Mouse (Mus musculus) MEL (cell line): ENCODE measurements around the gene Baat.
"Not testable (repeated sequence)": the region's sequence is repeated elsewhere in the genome, so short reads cannot be mapped to it uniquely, and the experiment has no call there.

Experiments
- CTCF ChIP-seq, 3 experiments: IDR thresholded peaks in 2 of 3; conservative IDR thresholded peaks in 1 of 3; 2 replicates each; pipeline ENCODE4 v1.5.1; 2011 to 2012; ENCODE audit warnings: low read length in 3 of 3, low read depth in 2 of 3, mild to moderate bottlenecking in 2 of 3, improper control_type of control experiment in 1 of 3, inconsistent platforms in 1 of 3, mixed read lengths in 1 of 3, moderate library complexity in 1 of 3; ENCODE audit not compliant: control insufficient read depth in 1 of 3, insufficient read depth in 1 of 3, poor library complexity in 1 of 3, severe bottlenecking in 1 of 3
- ELF1 ChIP-seq: IDR thresholded peaks from 2 replicates; pipeline ENCODE4 v1.6.1; 2014; ENCODE audit warnings: low read depth, mild to moderate bottlenecking, inconsistent platforms, low read length, improper control_type of control experiment, moderate library complexity
- HCFC1 ChIP-seq: IDR thresholded peaks from 2 replicates; pipeline ENCODE4 v1.6.1; 2012; ENCODE audit warnings: low read depth, mild to moderate bottlenecking, inconsistent platforms, low read length, improper control_type of control experiment, moderate library complexity
- POLR2A ChIP-seq, 2 experiments: IDR thresholded peaks; 2 replicates each; pipeline ENCODE4 v1.6.1; 2011 to 2012; ENCODE audit warnings: low read length in 2 of 2, mild to moderate bottlenecking in 2 of 2, control low read depth in 1 of 2, improper control_type of control experiment in 1 of 2, low read depth in 1 of 2, moderate library complexity in 1 of 2; ENCODE audit not compliant: control insufficient read depth in 1 of 2, insufficient read depth in 1 of 2, poor library complexity in 1 of 2

DNA sequence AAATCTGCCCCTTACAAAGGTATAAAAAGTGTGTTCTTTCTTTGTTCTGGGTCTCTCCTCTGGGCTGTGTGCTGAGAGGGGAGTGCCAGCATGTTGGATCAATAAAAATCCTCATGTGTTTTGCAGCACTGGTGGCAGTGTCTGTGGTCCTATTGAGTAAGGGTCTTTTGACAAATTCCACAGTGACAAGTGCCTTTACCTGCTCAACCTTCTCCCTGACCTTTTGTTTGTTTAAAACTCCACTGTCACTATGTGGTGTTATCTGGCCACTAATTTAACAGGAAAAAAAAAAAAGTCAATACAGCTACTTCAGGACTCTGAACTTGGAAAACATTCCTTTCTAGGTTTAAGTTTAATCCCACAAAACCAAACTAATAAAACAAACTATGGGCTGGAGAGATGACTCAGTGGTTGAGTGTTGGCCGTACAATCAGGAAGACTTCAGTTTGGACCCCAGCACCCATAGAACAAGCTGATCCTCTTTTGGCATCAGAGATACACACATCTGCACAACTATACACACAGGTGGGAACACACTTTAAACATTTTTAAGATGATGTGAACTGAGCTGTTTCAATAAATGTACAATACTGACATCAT, 4.0 kb upstream of the Baat start:
- not testable (repeated sequence) for TF ChIP-seq POLR2A (IDR thresholded peaks at IDR 0.05; ENCODE audit: control insufficient read depth in 1 of 2, insufficient read depth in 1 of 2, low read depth in 1 of 2, low read length in 2 of 2, poor library complexity in 1 of 2); CTCF (IDR thresholded peaks at IDR 0.05 in 2 of 3, conservative IDR thresholded peaks at IDR 0.05 in 1 of 3; ENCODE audit: control insufficient read depth in 1 of 3, insufficient read depth in 1 of 3, low read depth in 2 of 3, low read length in 3 of 3, poor library complexity in 1 of 3, severe bottlenecking in 1 of 3); ELF1; HCFC1
